Mouse (Mus musculus): Measurements from ENCODE around the gene Kcnk10. TPM values are rescaled to one million over a fixed set of nuclear protein-coding genes. Genes with fewer than 3 reads are reported as not detected.

Kcnk10 gene
- total RNA-seq, 2 experiments from 2014 or later, result 16.8 to 18.6 TPM

- no peak for DNase-seq (ENCODE audit: low spot score in 2 of 2)
- no peak for TF ChIP-seq CTCF (conservative IDR thresholded peaks at IDR 0.05)
- no peak overlapping the region for H3K27ac ChIP-seq
- no peak overlapping the region for H3K4me3 ChIP-seq
These were observed 108.0 kb downstream of the Kcnk10 start for GRCm38 (mm10) chr12:98470097-98470496.

- Histone ChIP-seq H3K4me3 (no peak overlapping the region), H3K27ac (no peak overlapping the region)
- TF ChIP-seq CTCF (conservative IDR thresholded peaks at IDR 0.05), result no peak
These were observed 110.3 kb downstream of the Kcnk10 start for GRCm38 (mm10) chr12:98467793-98468192.

DNA sequence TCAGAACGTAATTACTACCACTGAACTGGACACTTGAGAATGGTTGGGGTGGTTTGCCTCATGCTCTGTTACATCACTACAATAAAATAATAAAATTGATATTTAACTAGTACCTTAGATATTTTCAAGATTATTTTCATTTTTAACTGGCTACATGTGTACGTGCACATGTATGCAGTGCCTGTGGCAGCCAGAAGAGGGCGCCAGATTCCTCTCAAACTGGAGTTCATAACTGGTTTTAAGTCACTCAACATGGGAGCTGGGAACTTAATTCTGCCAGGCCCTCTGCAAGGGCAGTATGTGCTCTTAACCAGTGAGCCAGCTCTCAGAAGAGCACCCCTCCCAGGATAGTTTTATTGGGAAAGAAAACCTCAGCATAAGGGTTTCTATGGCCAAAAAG is 118.2 kb downstream of the Kcnk10 start:
- peak; percentile 76 for TF ChIP-seq CTCF (conservative IDR thresholded peaks at IDR 0.05)
- Histone ChIP-seq H3K4me3 (no peak overlapping the region), H3K27ac (no peak overlapping the region)
- DNase-seq (ENCODE audit: low spot score in 2 of 2), result no peak

More at GRCm38 (mm10) chr12:98467793-98468192, 110.3 kb downstream of the Kcnk10 start:
- DNase-seq (ENCODE audit: low spot score in 2 of 2), result no peak

DNA sequence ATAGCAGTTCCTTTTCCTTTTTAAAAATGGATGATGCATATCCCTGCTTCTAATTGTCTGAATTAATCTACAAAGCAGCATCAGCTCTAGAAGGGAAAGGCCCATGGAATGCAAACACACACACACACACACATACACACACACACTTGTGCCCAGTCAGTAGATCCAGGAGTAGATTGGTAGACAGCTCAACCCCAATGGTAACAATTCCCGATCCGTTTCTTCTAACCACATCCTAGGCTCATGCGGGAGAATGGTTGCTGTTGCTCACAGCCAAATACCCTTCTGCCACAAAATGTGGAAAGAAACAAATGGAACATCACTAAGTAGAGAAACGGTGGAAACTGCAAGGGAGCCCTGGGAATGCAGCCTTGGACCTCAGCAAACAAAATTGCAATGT is 119.2 kb downstream of the Kcnk10 start:
- no peak overlapping the region for H3K4me3 ChIP-seq
- H3K27ac ChIP-seq, result peak overlapping the region; percentile 37; the same call in 1 of the 2 replicates
- no peak for TF ChIP-seq CTCF (conservative IDR thresholded peaks at IDR 0.05)
- DNase-seq (ENCODE audit: low spot score in 2 of 2), result no peak

DNA sequence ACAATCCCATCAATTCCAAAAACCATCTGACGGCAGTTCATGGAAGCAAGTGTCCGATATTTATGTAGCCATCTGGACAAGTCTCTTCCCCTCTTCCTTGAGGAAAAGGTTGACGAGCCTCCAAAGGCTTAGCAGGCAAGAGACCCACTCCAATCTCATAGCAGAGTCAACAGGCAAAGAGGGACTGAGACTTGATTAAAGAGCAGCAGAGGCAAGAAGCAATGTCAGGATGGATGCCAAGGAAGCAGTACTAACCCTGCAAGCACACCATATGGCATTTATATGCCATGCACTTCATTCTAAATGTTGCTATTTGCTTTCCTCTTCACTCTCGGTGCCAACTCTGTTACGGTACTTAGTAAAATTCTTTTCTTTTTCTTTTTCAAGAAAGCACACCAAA is 119.6 kb downstream of the Kcnk10 start:
- DNase-seq (ENCODE audit: low spot score in 2 of 2), result peak in 1 of 2 experiments; percentile 40
- Histone ChIP-seq H3K4me3 (no peak overlapping the region), H3K27ac (peak overlapping the region; percentile 37; the same call in 1 of the 2 replicates)
- TF ChIP-seq CTCF (conservative IDR thresholded peaks at IDR 0.05), result no peak

- DNase-seq (ENCODE audit: low spot score in 2 of 2), result no peak
These were observed 124.9 kb downstream of the Kcnk10 start for GRCm38 (mm10) chr12:98453161-98453560.

GRCm38 (mm10) chr12:98452646-98453045 is 125.5 kb downstream of the Kcnk10 start:
- no peak overlapping the region for H3K27ac ChIP-seq
- TF ChIP-seq CTCF (conservative IDR thresholded peaks at IDR 0.05), result no peak
- no peak overlapping the region for H3K4me3 ChIP-seq
- no peak for DNase-seq (ENCODE audit: low spot score in 2 of 2)

More at GRCm38 (mm10) chr12:98453161-98453560, 124.9 kb downstream of the Kcnk10 start:
- Histone ChIP-seq H3K4me3 (no peak overlapping the region), H3K27ac (no peak overlapping the region)
- TF ChIP-seq CTCF (conservative IDR thresholded peaks at IDR 0.05), result peak; percentile 56

DNA sequence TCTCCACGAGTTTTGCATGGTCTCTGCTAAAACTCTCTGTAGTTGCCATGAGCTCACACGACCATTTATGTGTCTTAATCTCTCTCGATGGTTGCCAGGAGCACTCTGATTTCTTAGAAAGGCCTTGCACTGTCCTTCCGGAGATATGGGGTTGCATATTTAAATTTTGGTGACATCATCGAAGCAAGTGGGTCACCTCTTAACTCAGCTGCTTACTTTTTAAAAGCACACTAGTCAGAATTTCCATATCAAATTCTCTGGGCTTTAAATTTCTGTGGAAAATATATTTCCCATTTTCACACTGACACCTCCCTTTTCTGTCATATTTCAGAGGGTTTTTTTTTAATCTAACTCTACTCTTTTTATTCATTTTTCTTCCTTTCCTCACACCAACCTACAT is 132.5 kb downstream of the Kcnk10 start:
- no peak for TF ChIP-seq CTCF (conservative IDR thresholded peaks at IDR 0.05)
- DNase-seq (ENCODE audit: low spot score in 2 of 2), result no peak
- Histone ChIP-seq H3K4me3 (no peak overlapping the region), H3K27ac (no peak overlapping the region)

GRCm38 (mm10) chr12:98444860-98445259 is 133.2 kb downstream of the Kcnk10 start:
- no peak overlapping the region for H3K27ac ChIP-seq
- DNase-seq (ENCODE audit: low spot score in 2 of 2), result no peak
- H3K4me3 ChIP-seq, result no peak overlapping the region
- TF ChIP-seq CTCF (conservative IDR thresholded peaks at IDR 0.05), result no peak

GRCm38 (mm10) chr12:98443754-98444153 is 134.4 kb downstream of the Kcnk10 start:
- H3K4me3 ChIP-seq, result no peak overlapping the region
- TF ChIP-seq CTCF (conservative IDR thresholded peaks at IDR 0.05), result no peak
- no peak overlapping the region for H3K27ac ChIP-seq
- DNase-seq (ENCODE audit: low spot score in 2 of 2), result no peak

DNA sequence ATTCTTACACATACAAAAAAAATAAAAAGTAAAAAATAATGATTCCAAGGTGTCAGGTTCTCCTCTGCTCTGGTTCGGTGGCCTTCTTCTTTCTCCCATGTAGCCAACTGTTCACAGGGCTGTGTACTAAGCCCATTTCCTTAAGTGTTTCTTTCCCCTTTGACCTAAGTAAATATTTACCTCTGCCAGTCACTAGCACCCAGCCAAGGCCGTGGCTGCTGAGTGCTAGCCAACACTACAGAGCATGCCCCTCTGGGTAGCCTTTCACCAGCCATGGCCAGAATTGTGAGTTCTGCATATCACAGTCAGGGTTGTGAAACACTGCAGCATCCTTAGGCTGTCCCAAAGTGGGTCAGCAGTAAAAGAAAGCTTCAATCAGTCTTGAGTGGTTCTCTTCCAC is 140.0 kb downstream of the Kcnk10 start:
- no peak for DNase-seq (ENCODE audit: low spot score in 2 of 2)
- Histone ChIP-seq H3K27ac (no peak overlapping the region), H3K4me3 (no peak overlapping the region)
- TF ChIP-seq CTCF (conservative IDR thresholded peaks at IDR 0.05), result no peak

GRCm38 (mm10) chr12:98430683-98431082 is 147.4 kb downstream of the Kcnk10 start:
- 0 out of 2 replicates have a peak, but pooled peaks have one; percentile 7 for TF ChIP-seq CTCF (conservative IDR thresholded peaks at IDR 0.05)
- no peak for DNase-seq (ENCODE audit: low spot score in 2 of 2)
- no peak overlapping the region for H3K4me3 ChIP-seq
- H3K27ac ChIP-seq, result no peak overlapping the region

DNA sequence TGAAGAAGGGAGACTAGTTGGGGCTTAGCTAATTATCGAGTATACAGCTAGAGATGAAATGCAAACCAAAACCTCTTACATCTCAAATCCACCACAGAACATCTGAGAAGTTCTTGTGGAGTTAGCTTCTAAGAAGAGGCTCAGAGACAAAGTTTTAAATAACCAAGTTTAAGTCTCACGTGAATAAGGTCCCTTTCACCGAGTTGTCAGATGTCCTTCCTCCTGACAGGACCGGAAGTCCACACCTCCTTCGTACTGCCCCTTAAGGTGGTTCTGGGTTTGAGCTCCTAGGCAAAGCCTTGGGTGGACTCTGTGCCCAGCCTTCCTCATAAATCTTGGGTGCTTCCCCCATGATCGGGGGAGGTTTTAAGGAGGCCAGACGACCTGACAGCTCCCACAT is 156.8 kb downstream of the Kcnk10 start:
- Histone ChIP-seq H3K4me3 (no peak overlapping the region), H3K27ac (no peak overlapping the region)
- DNase-seq (ENCODE audit: low spot score in 2 of 2), result no peak
- TF ChIP-seq CTCF (conservative IDR thresholded peaks at IDR 0.05), result no peak

DNA sequence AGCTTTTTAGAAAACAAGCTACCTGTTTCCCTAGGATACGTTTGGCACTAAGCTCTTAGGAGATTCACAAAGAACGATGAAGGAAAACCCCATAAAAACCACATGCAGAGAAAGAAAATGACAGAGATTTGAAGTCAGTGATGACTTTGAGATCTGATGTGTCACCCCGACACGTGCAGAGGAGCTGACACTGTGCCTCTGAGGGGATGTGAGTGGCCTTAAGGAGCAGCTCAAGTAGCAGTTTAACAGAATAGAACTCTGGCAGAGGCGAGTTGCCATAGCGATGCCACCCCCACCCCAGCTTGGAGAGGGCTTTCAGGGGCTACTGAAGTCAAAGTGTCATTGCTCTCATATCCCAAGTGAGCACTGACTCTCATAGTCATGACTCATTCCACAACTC is 158.3 kb downstream of the Kcnk10 start:
- no peak for TF ChIP-seq CTCF (conservative IDR thresholded peaks at IDR 0.05)
- no peak overlapping the region for H3K4me3 ChIP-seq
- DNase-seq (ENCODE audit: low spot score in 2 of 2), result no peak
- no peak overlapping the region for H3K27ac ChIP-seq

GRCm38 (mm10) chr12:98409580-98409979 is 168.5 kb downstream of the Kcnk10 start:
- peak; percentile 67 for TF ChIP-seq CTCF (conservative IDR thresholded peaks at IDR 0.05)
- peak; percentile 25 to 35 for DNase-seq (ENCODE audit: low spot score in 2 of 2)
- no peak overlapping the region for H3K4me3 ChIP-seq

More at GRCm38 (mm10) chr12:98409580-98409979, 168.5 kb downstream of the Kcnk10 start:
- no peak overlapping the region for H3K27ac ChIP-seq
